Mouse (Mus musculus) testis, postnatal 14 days (tissue): ENCODE results near the gene Cnot8.
"Not testable (repeated sequence)": the region's sequence is repeated elsewhere in the genome, so short reads cannot be mapped to it uniquely, and the experiment has no call there.

Experiments
- DNase-seq: peaks from one replicate; pipeline ENCODE4 v3.0.0; 2021; ENCODE audit warnings: low spot score

Cnot8 gene

GRCm38 (mm10) chr11:58103697-58104306, at the start of gene Cnot8:
Gene Cnot8, plus strand, starts transcription at chr11:58104153.
- peak; percentile 99 for DNase-seq

GRCm38 (mm10) chr11:58057455-58057854, 46.5 kb upstream of the Cnot8 start:
- DNase-seq: no peak

- not testable (repeated sequence) for DNase-seq
These were observed 44.2 kb upstream of the Cnot8 start for GRCm38 (mm10) chr11:58059752-58060151.

- DNase-seq: not testable (repeated sequence)
These were observed 42.7 kb upstream of the Cnot8 start for GRCm38 (mm10) chr11:58061218-58061617.

- no peak for DNase-seq
These were observed 41.4 kb upstream of the Cnot8 start for GRCm38 (mm10) chr11:58062586-58062985.

GRCm38 (mm10) chr11:58065025-58065424, 38.9 kb upstream of the Cnot8 start:
- DNase-seq: no peak

- DNase-seq: no peak
These were observed 31.0 kb upstream of the Cnot8 start for GRCm38 (mm10) chr11:58072978-58073377.

GRCm38 (mm10) chr11:58077270-58077669, 26.7 kb upstream of the Cnot8 start:
- DNase-seq: no peak

GRCm38 (mm10) chr11:58081716-58082115, 22.2 kb upstream of the Cnot8 start:
- no peak for DNase-seq

GRCm38 (mm10) chr11:58092541-58092940, 11.4 kb upstream of the Cnot8 start:
- no peak for DNase-seq

- DNase-seq: no peak
These were observed 10.9 kb upstream of the Cnot8 start, which contains the start of gene Gm12248 for GRCm38 (mm10) chr11:58093021-58093528. Gene Gm12248, minus strand, starts transcription at chr11:58093134.

- DNase-seq: no peak
These were observed 9.2 kb upstream of the Cnot8 start for GRCm38 (mm10) chr11:58094766-58095165.

- DNase-seq: no peak
These were observed 8.4 kb upstream of the Cnot8 start for GRCm38 (mm10) chr11:58095561-58095960.

GRCm38 (mm10) chr11:58096160-58096559, 7.8 kb upstream of the Cnot8 start:
- DNase-seq: no peak

GRCm38 (mm10) chr11:58096821-58097620, 6.9 kb upstream of the Cnot8 start:
- DNase-seq: no peak

GRCm38 (mm10) chr11:58097621-58098365, 6.2 kb upstream of the Cnot8 start:
- no peak for DNase-seq

- not testable (repeated sequence) for DNase-seq
These were observed 5.6 kb upstream of the Cnot8 start for GRCm38 (mm10) chr11:58098366-58098720.

GRCm38 (mm10) chr11:58100006-58100405, 3.9 kb upstream of the Cnot8 start:
- no peak for DNase-seq

GRCm38 (mm10) chr11:58101194-58101720, 2.7 kb upstream of the Cnot8 start:
- no peak for DNase-seq

- no peak for DNase-seq
These were observed 1.8 kb upstream of the Cnot8 start for GRCm38 (mm10) chr11:58102146-58102545.

- DNase-seq: peak; percentile 69
These were observed 1.2 kb upstream of the Cnot8 start for GRCm38 (mm10) chr11:58102581-58103343.

- DNase-seq: no peak
These were observed 654 bp upstream of the Cnot8 start for GRCm38 (mm10) chr11:58103344-58103653.
